Mouse (Mus musculus) heart, embryonic 15.5 days (tissue): Measurements from ENCODE around the gene Txn2. TPM values are rescaled to one million over a fixed set of nuclear protein-coding genes. Genes with fewer than 3 reads are reported as not detected.

Experiments
- ATAC-seq: fragments of 200-750 bp; cut with Nextera tagmentation; replicated peaks from 2 replicates; pipeline ENCODE4 v1.8.0; 2017; ENCODE audit warnings: low read depth, moderate TSS enrichment; ENCODE audit not compliant: insufficient number of reproducible peaks, insufficient read depth, low FRiP score
- H3K27ac ChIP-seq: fragments of 300-500 bp; sonication (generic); 2 replicates; pipeline ENCODE4 v1.5.1; 2015; ENCODE audit warnings: mild to moderate bottlenecking, inconsistent platforms
- H3K27me3 ChIP-seq: fragments of 300-500 bp; sonication (generic); 2 replicates; pipeline ENCODE4 v1.6.1; 2015; ENCODE audit warnings: inconsistent platforms
- H3K36me3 ChIP-seq: fragments of 300-500 bp; sonication (generic); 2 replicates; pipeline ENCODE4 v1.6.1; 2015; ENCODE audit warnings: mild to moderate bottlenecking, inconsistent platforms
- H3K4me1 ChIP-seq: fragments of 300-500 bp; sonication (generic); replicated peaks from 2 replicates; pipeline ENCODE4 v1.6.1; 2015; ENCODE audit warnings: inconsistent platforms
- H3K4me2 ChIP-seq: fragments of 300-500 bp; sonication (generic); 2 replicates; pipeline ENCODE4 v1.6.1; 2015; ENCODE audit warnings: inconsistent platforms, mild to moderate bottlenecking, moderate library complexity
- H3K4me3 ChIP-seq: fragments of 300-500 bp; sonication (generic); 2 replicates; pipeline ENCODE4 v1.5.1; 2015; ENCODE audit warnings: mild to moderate bottlenecking, inconsistent platforms
- H3K9ac ChIP-seq: fragments of 300-500 bp; sonication (generic); 2 replicates; pipeline ENCODE4 v1.6.1; 2015; ENCODE audit warnings: mild to moderate bottlenecking, inconsistent platforms
- H3K9me3 ChIP-seq: fragments of 300-500 bp; sonication (generic); replicated peaks from 2 replicates; pipeline ENCODE4 v1.6.1; 2016; ENCODE audit warnings: inconsistent platforms
- WGBS: fragments of 180-500 bp; shearing (Covaris S2); methylation state at CpG from one replicate; pipeline ENCODE4 v1.1.7; 2015; ENCODE audit warnings: mixed read lengths; 5-methylcytosine and 5-hydroxymethylcytosine counted together
- polyA plus RNA-seq: library from polyadenylated mRNA; unstranded; fragments of >200 nt; fragmentation: Nextera tagmentation; extraction: Ambion mirVana; gene quantifications from 2 replicates; pipeline ENCODE4 v1.2.1, GENCODE M21; 2015

The Txn2 gene
- polyA plus RNA-seq, 1 experiment from 2014 or later = 251 TPM

DNA sequence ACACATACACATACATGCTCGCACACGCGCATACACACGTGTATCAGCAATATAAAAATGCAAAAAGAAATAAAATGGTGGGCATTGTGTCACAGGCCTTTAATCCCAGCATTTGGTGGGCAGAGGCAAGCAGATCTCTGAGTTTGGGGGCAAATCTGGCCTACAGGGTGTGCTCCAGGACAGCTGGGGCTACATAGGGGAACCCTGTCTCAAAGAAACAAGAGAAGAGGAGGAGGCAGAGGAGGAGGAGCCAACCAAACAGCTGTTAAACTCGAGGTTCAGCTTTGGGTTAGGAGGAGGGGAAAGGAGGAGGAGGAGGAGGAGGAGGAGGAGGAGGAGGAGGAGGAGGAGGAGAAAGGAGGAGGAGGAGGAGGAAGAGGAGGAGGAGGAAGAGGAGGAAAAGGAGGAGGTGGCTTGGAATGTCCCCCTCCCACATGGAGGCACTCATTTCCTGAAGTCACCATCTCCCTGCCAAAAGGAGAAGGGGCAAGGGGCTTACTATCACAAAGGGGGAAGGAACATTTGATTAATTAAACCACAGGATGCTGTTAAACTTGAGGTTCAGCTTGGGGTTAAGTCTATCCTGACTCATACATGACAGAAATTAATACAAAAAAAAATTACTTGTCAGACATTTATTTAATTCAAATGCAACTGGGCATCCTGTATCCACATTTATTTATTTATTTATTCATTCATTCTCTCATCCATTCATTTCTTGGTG is 42.3 kb downstream of the Txn2 start:
- 81% methylated on average over 5 of the region's 5 CpGs for WGBS
- Histone ChIP-seq H3K9me3 (no peaks in the 10 kb centered on the region), H3K4me3 (no peak overlapping the region), H3K27ac (no peak overlapping the region), H3K4me2 (no peak overlapping the region), H3K27me3 (no peaks in the 10 kb centered on the region), H3K9ac (no peak overlapping the region), H3K36me3 (no peaks in the 10 kb centered on the region), H3K4me1 (peaks cover 25% of the 10 kb centered on the region)
- ATAC-seq = no peak

DNA sequence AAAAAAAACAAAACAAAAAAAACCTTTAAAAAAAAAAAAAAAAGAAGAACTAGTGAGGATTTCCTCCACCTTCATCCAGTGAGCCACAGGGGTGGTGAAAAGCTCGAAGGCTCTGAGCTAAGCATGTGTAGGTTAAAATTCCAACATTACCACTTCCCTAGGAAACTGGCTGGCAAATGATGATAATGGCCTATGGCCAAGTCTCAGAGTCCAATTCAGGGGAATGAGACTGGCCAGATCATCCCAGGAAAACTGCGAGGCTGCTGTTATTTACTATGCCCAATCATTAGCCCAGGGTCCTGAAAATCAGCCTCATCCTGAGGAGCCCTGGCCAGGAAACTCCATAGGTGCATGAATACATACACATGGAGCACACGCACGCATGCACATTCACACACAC is 42.9 kb downstream of the Txn2 start:
- 72% methylated on average over 4 of the region's 4 CpGs for WGBS
- Histone ChIP-seq H3K27ac (no peak overlapping the region), H3K4me1 (peaks cover 25% of the 10 kb centered on the region), H3K36me3 (no peaks in the 10 kb centered on the region), H3K9ac (no peak overlapping the region), H3K4me3 (no peak overlapping the region), H3K9me3 (no peaks in the 10 kb centered on the region), H3K4me2 (no peak overlapping the region), H3K27me3 (no peaks in the 10 kb centered on the region)
- no peak for ATAC-seq

- no peak overlapping the region for H3K4me2 ChIP-seq
- H3K9ac ChIP-seq = no peak overlapping the region
- no peaks in the 10 kb centered on the region for H3K9me3 ChIP-seq
- H3K27ac ChIP-seq = no peak overlapping the region
- no peak for ATAC-seq
- H3K27me3 ChIP-seq = no peaks in the 10 kb centered on the region
- H3K36me3 ChIP-seq = no peaks in the 10 kb centered on the region
- 78% methylated on average over 6 of the region's 6 CpGs for WGBS
- H3K4me1 ChIP-seq = peaks cover 25% of the 10 kb centered on the region
- H3K4me3 ChIP-seq = no peak overlapping the region
Measured at GRCm38 (mm10) chr15:77885159-77885558, 43.6 kb downstream of the Txn2 start.

GRCm38 (mm10) chr15:77883697-77884010 is 45.2 kb downstream of the Txn2 start:
- Histone ChIP-seq H3K4me3 (no peak overlapping the region), H3K4me2 (0 out of 2 replicates have a peak overlapping the region, but pooled peaks have one; percentile 9), H3K4me1 (peaks cover 25% of the 10 kb centered on the region), H3K27me3 (no peaks in the 10 kb centered on the region), H3K9me3 (no peaks in the 10 kb centered on the region), H3K27ac (peak overlapping the region; percentile 66), H3K9ac (no peak overlapping the region), H3K36me3 (no peaks in the 10 kb centered on the region)
- no peak for ATAC-seq
- WGBS = 58% methylated on average over 4 of the region's 4 CpGs

DNA sequence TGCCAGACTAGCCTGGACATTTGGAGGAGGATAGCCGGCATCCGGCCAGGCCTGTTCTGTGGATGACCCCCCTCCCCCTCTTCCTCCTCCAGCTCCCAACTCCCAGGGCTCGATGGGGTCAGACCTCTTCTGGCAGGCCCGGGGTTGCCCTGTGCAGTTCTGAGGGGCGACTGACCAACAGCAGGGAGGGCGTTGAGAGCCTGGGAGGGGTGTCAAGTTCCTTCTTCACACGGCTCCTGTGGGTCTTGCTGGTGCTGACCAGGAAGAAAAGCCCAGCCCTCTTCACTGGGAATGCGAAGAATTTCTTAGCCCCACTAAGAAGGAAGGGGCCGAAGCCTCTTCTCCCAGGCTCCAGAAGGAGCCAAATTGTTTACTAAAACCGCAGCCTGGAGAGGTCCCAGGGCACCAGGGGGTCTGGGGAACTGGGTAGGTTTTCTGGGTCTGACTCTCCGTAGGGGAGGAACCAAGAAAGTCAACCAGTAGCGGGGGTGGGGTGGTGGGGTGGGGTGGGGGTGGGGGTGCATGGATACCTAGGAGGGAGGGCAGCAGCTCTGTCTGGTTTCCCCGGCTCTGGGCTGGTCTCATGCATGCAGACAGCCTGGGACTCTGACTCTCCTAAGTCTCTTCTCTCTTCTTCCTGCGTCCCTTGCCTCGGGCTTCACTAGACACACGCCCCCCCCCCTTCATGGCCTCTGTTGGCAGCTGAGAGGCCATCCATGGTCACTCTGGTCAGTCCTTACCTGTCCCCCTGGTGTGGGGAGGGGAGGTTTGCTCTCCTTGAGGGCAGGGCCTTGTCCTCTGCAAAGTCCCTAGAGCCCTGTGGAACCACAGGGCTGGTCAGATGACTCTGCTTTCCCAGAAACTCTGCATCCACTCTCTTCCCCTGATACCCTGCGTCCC is 45.8 kb downstream of the Txn2 start:
- WGBS = 16% methylated on average over 15 of the region's 17 CpGs
- ATAC-seq = peak; percentile 62

GRCm38 (mm10) chr15:77882297-77882696 is 46.5 kb downstream of the Txn2 start:
- no peak overlapping the region for H3K4me3 ChIP-seq
- H3K36me3 ChIP-seq = no peaks in the 10 kb centered on the region
- WGBS = 58% methylated on average over 6 of the region's 6 CpGs
- no peak overlapping the region for H3K9ac ChIP-seq
- no peak for ATAC-seq
- H3K9me3 ChIP-seq = no peaks in the 10 kb centered on the region
- peaks cover 25% of the 10 kb centered on the region for H3K4me1 ChIP-seq
- H3K4me2 ChIP-seq = no peak overlapping the region
- peak overlapping the region; percentile 66 for H3K27ac ChIP-seq
- H3K27me3 ChIP-seq = no peaks in the 10 kb centered on the region

More for the DNA sequence above, 45.8 kb downstream of the Txn2 start:
- H3K4me3 ChIP-seq = no peak overlapping the region
- peak overlapping the region; percentile 66 for H3K27ac ChIP-seq
- no peaks in the 10 kb centered on the region for H3K27me3 ChIP-seq
- H3K4me1 ChIP-seq = peaks cover 25% of the 10 kb centered on the region
- H3K36me3 ChIP-seq = no peaks in the 10 kb centered on the region
- no peaks in the 10 kb centered on the region for H3K9me3 ChIP-seq
- no peak overlapping the region for H3K9ac ChIP-seq
- H3K4me2 ChIP-seq = peak overlapping the region; percentile 9

- Histone ChIP-seq H3K27ac (no peak overlapping the region), H3K36me3 (no peaks in the 10 kb centered on the region)
- WGBS = 47% methylated on average over 5 of the region's 5 CpGs
Measured at GRCm38 (mm10) chr15:77881698-77882097, 47.1 kb downstream of the Txn2 start.

DNA sequence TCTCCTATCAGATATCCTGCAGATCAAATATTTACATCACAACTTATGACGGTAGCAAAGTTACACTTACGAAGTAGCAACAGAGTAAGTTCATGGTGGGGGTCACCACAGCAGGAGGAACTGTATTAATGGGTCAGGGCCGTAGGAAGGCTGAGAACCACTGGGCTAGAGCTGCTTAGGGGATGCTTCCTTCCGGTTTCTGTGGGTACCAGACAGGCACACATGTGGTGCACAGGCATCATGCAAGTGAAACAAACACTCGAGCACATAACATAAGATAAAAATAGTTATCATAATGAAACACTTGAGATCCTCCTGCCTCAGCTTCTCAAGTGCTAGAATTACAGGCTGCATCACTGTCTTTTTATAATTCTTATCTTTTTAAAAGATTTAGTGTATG is 48.1 kb downstream of the Txn2 start:
- H3K4me2 ChIP-seq = no peak overlapping the region
- no peak overlapping the region for H3K27ac ChIP-seq
- WGBS = 73% methylated on average over 5 of the region's 5 CpGs
- no peaks in the 10 kb centered on the region for H3K9me3 ChIP-seq
- no peak overlapping the region for H3K9ac ChIP-seq
- peaks cover 19% of the 10 kb centered on the region for H3K4me1 ChIP-seq
- no peak overlapping the region for H3K4me3 ChIP-seq
- H3K27me3 ChIP-seq = no peaks in the 10 kb centered on the region
- ATAC-seq = no peak
- H3K36me3 ChIP-seq = no peaks in the 10 kb centered on the region

More at GRCm38 (mm10) chr15:77881698-77882097, 47.1 kb downstream of the Txn2 start:
- Histone ChIP-seq H3K4me3 (no peak overlapping the region), H3K27me3 (no peaks in the 10 kb centered on the region), H3K4me2 (no peak overlapping the region), H3K9me3 (no peaks in the 10 kb centered on the region), H3K4me1 (peaks cover 25% of the 10 kb centered on the region), H3K9ac (no peak overlapping the region)
- no peak for ATAC-seq

GRCm38 (mm10) chr15:77879756-77880155 is 49.0 kb downstream of the Txn2 start:
- Histone ChIP-seq H3K4me2 (no peak overlapping the region), H3K36me3 (no peaks in the 10 kb centered on the region), H3K4me1 (peaks cover 19% of the 10 kb centered on the region), H3K4me3 (no peak overlapping the region), H3K9ac (no peak overlapping the region), H3K9me3 (no peaks in the 10 kb centered on the region), H3K27me3 (no peaks in the 10 kb centered on the region), H3K27ac (no peak overlapping the region)
- WGBS = 78% methylated on average over 3 of the region's 3 CpGs
- ATAC-seq = no peak

- Histone ChIP-seq H3K9me3 (no peaks in the 10 kb centered on the region), H3K4me3 (no peak overlapping the region), H3K36me3 (no peaks in the 10 kb centered on the region), H3K27ac (no peak overlapping the region), H3K4me1 (peaks cover 5% of the 10 kb centered on the region; the same call in 1 of the 2 replicates), H3K27me3 (no peaks in the 10 kb centered on the region), H3K4me2 (no peak overlapping the region), H3K9ac (no peak overlapping the region)
- ATAC-seq = no peak
- WGBS = 61% methylated on average over 2 of the region's 2 CpGs
Measured at GRCm38 (mm10) chr15:77877209-77877608, 51.6 kb downstream of the Txn2 start.

DNA sequence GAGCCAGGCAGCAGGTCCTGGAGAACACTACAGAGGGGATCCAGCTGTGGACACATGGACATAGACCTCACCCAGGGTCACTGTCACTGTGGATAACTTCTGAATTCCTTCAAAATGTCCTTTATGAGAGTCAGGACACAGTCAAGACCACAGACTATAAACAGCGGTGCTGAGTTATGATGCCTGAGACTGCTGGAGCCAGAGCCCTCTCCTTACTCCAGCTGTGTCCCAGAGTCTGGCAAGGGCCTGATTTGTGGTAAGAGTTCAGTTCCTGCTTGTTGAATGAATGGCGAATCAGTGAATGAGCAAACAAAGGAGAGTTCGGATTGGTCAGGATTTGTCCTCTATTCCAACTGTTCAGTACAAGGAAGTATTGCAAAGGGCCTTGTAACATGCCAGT is 52.1 kb downstream of the Txn2 start:
- no peak for ATAC-seq
- no peak overlapping the region for H3K4me3 ChIP-seq

More for the DNA sequence above, 52.1 kb downstream of the Txn2 start:
- Histone ChIP-seq H3K36me3 (no peaks in the 10 kb centered on the region), H3K27me3 (no peaks in the 10 kb centered on the region), H3K4me2 (no peak overlapping the region), H3K4me1 (0 out of 2 replicates have a peak, but pooled peaks cover under 1% of the 10 kb centered on the region), H3K9me3 (no peaks in the 10 kb centered on the region), H3K27ac (no peak overlapping the region), H3K9ac (no peak overlapping the region)
- 86% methylated on average over 3 of the region's 3 CpGs for WGBS
